17 mouse cellular contexts compared by ENCODE assay signal in genomic region chr14:86159151-86159550, GRCm38 (mm10).
A peak's percentile ranks its signal among the peaks of the same experiment; 100 is the strongest.
DNase-seq lines count a peak whose midpoint lies in the region; ATAC-seq lines count a peak whose summit lies in the region.
"Had no signal": no experiment of that assay in that cellular context is flagged by ENCODE, and none has a peak within 500 bp of the region (broad histone marks: within the 10 kb centered on the region; RNA-seq: fewer than 3 reads in every experiment).

No protein-coding gene starts in this region.

- H3K4me3 ChIP-seq in heart, embryonic 11.5 days (ENCODE audit: low read depth, low read length): no peak overlapping the region
- H3K4me3 ChIP-seq: erythroblast, embryonic 14.5 days; liver, embryonic 13.5 days; midbrain, embryonic 13.5 days had no signal

- H3K27ac ChIP-seq in heart, embryonic 11.5 days (ENCODE audit: low read depth, low read length): no peak overlapping the region
- H3K27ac ChIP-seq: liver, embryonic 13.5 days; midbrain, embryonic 13.5 days had no signal

- H3K4me2 ChIP-seq in heart, embryonic 11.5 days: no peak overlapping the region
- H3K4me2 ChIP-seq: liver, embryonic 13.5 days; midbrain, embryonic 13.5 days had no signal

- WGBS in heart, embryonic 11.5 days (ENCODE audit: insufficient replicate concordance): 88% methylated on average over 10 of the region's 10 CpGs

- peak; percentile 70 for DNase-seq in left cerebral cortex, adult 11 months (ENCODE audit: low spot score)
- DNase-seq in left cerebral cortex, postnatal 4 days: no peak
- peak; percentile 94 for DNase-seq in layer of hippocampus, adult 9-11 months
- peak; percentile 65 to 91 for DNase-seq in left cerebral cortex, postnatal 14 days (ENCODE audit: low spot score in 2 of 2)
- DNase-seq in telencephalon, adult 2 months (ENCODE audit: low read depth, low spot score): peak; percentile 94
- no peak for DNase-seq in thymus, adult 18-20 months
- DNase-seq: cerebellum, adult 9-10 months; heart, postnatal 14 days; kidney, adult 2 months; liver, embryonic 13.5 days; lung, postnatal 14 days had no signal

- H3K27me3 ChIP-seq in heart, embryonic 11.5 days (ENCODE audit: control insufficient read depth, insufficient read depth, low read length): no peaks in the 10 kb centered on the region
- H3K27me3 ChIP-seq: liver, embryonic 13.5 days; midbrain, embryonic 13.5 days had no signal

- no peak for ATAC-seq in heart, embryonic 11.5 days (replicated peaks; ENCODE audit: insufficient number of reproducible peaks, low FRiP score, low TSS enrichment)
- no peak for ATAC-seq in CD4-positive, CD25-positive, alpha-beta regulatory T cell, adult 4 months
- ATAC-seq: hindbrain, embryonic 16.5 days; midbrain, embryonic 13.5 days; Patski had no signal

- H3K9ac ChIP-seq in heart, embryonic 11.5 days (ENCODE audit: low read depth, low read length): no peak overlapping the region
- H3K9ac ChIP-seq: liver, embryonic 13.5 days; midbrain, embryonic 13.5 days had no signal

- no peaks in the 10 kb centered on the region for H3K9me3 ChIP-seq in heart, embryonic 11.5 days (replicated peaks; ENCODE audit: control insufficient read depth, low read length)
- H3K9me3 ChIP-seq: liver, embryonic 13.5 days; midbrain, embryonic 13.5 days had no signal

- H3K36me3 ChIP-seq in heart, embryonic 11.5 days (ENCODE audit: control insufficient read depth, insufficient read depth, low read length): no peaks in the 10 kb centered on the region
- H3K36me3 ChIP-seq: liver, embryonic 13.5 days; midbrain, embryonic 13.5 days had no signal

- H3K4me1 ChIP-seq in heart, embryonic 11.5 days (ENCODE audit: control insufficient read depth, insufficient read depth, low read length): no peaks in the 10 kb centered on the region
- H3K4me1 ChIP-seq: liver, embryonic 13.5 days; midbrain, embryonic 13.5 days had no signal

- intact Hi-C loops in left cerebral cortex, postnatal 4 days (cut with DNase I): no loop called here
- intact Hi-C loops in left cerebral cortex, postnatal 14 days (cut with DNase I): loop anchor here (10.0 kb wide), 1 partner anchor 224 kb away; no protein-coding TSS in a partner anchor

Comparison
In these comparisons a context has a peak if more than half of its experiments do, and no peak if none do; other contexts are left out.
1. DNase-seq: peak in left cerebral cortex, adult 11 months (single experiment), layer of hippocampus, adult 9-11 months (single experiment), left cerebral cortex, postnatal 14 days (2 of 2) and telencephalon, adult 2 months (single experiment); none in left cerebral cortex, postnatal 4 days (single experiment) and thymus, adult 18-20 months (0 of 2).